Comparison of ENCODE assay signal across 20 mouse cellular contexts in genomic region chr12:80203284-80203683, GRCm38 (mm10). TPM values are rescaled to one million over a fixed set of nuclear protein-coding genes. Genes with fewer than 3 reads are reported as not detected.
DNase-seq lines count a peak whose midpoint lies in the region; ATAC-seq and TF ChIP-seq lines count a peak whose summit lies in the region.
"Had no signal": no experiment of that assay in that cellular context is flagged by ENCODE, and none has a peak within 500 bp of the region (broad histone marks: within the 10 kb centered on the region; RNA-seq: fewer than 3 reads in every experiment).

No protein-coding gene starts in this region.

- H3K9ac ChIP-seq in heart, embryonic 12.5 days, result 0 out of 2 replicates have a peak overlapping the region, but pooled peaks have one; percentile 6
- no peak overlapping the region for H3K9ac ChIP-seq in heart, embryonic 11.5 days (ENCODE audit: low read depth, low read length)
- H3K9ac ChIP-seq: embryonic facial prominence, embryonic 12.5 days; hindbrain, embryonic 15.5 days; neural tube, embryonic 12.5 days had no signal

- no peak for ATAC-seq in heart, embryonic 12.5 days (ENCODE audit: insufficient number of reproducible peaks, low FRiP score)
- no peak for ATAC-seq in heart, embryonic 11.5 days (replicated peaks; ENCODE audit: insufficient number of reproducible peaks, low FRiP score, low TSS enrichment)
- peak; percentile 11 for ATAC-seq in Patski
- ATAC-seq: CD4-positive, CD25-positive, alpha-beta regulatory T cell, adult 4 months; intestine, postnatal 0 days; midbrain, embryonic 16.5 days had no signal

- no peak overlapping the region for H3K4me3 ChIP-seq in heart, embryonic 12.5 days
- no peak overlapping the region for H3K4me3 ChIP-seq in heart, embryonic 11.5 days (ENCODE audit: low read depth, low read length)
- H3K4me3 ChIP-seq: embryonic facial prominence, embryonic 12.5 days; hindbrain, embryonic 15.5 days; neural tube, embryonic 12.5 days had no signal

- in situ Hi-C loops in Patski (cut with MboI; ENCODE audit: low pct_unique_long_range_greater_than_20kb), result loop anchor here (10.0 kb wide), 1 partner anchor 52 kb away; no protein-coding TSS in a partner anchor

- CTCF ChIA-PET in Patski (lab: Charles Lee), result no interaction called here

- H3K36me3 ChIP-seq in heart, embryonic 12.5 days, result peaks cover 73% of the 10 kb centered on the region
- H3K36me3 ChIP-seq in heart, embryonic 11.5 days (ENCODE audit: control insufficient read depth, insufficient read depth, low read length), result peaks cover 35% of the 10 kb centered on the region
- H3K36me3 ChIP-seq: hindbrain, embryonic 15.5 days had no signal

- 79% methylated on average over 4 of the region's 4 CpGs for WGBS in heart, embryonic 12.5 days
- WGBS in heart, embryonic 11.5 days (ENCODE audit: insufficient replicate concordance), result 80% methylated on average over 4 of the region's 4 CpGs

- DNase-seq in 3T3-L1 (ENCODE audit: low read depth, low spot score) (peak; percentile 33), Patski (ENCODE audit: low read depth, low spot score) (no peak), MN1 (ENCODE audit: low spot score) (no peak)
- peak; percentile 67 for DNase-seq in lung, postnatal 10 days
- no peak for DNase-seq in embryo, embryonic 11 days
- DNase-seq: adrenal gland, postnatal 25 days; cerebellum, postnatal 25 days; gastrocnemius, postnatal 25 days; left cerebral cortex, postnatal 4 days; right cerebral cortex, postnatal 25 days had no signal

- no peaks in the 10 kb centered on the region for H3K9me3 ChIP-seq in heart, embryonic 12.5 days (replicated peaks)
- H3K9me3 ChIP-seq in heart, embryonic 11.5 days (replicated peaks; ENCODE audit: control insufficient read depth, low read length), result 0 out of 2 replicates have a peak, but pooled peaks cover 4% of the 10 kb centered on the region
- H3K9me3 ChIP-seq: embryonic facial prominence, embryonic 12.5 days; hindbrain, embryonic 15.5 days had no signal

- peaks cover 40% of the 10 kb centered on the region for H3K4me1 ChIP-seq in heart, embryonic 12.5 days (replicated peaks)
- H3K4me1 ChIP-seq in heart, embryonic 11.5 days (ENCODE audit: control insufficient read depth, insufficient read depth, low read length), result peaks cover 17% of the 10 kb centered on the region

- TF ChIP-seq CTCF in Patski (IDR thresholded peaks at IDR 0.05), result no peak

- POLR2A ChIA-PET in Patski (lab: Charles Lee), result no interaction called here

- no peak overlapping the region for H3K4me2 ChIP-seq in heart, embryonic 12.5 days
- no peak overlapping the region for H3K4me2 ChIP-seq in heart, embryonic 11.5 days
- H3K4me2 ChIP-seq: embryonic facial prominence, embryonic 12.5 days; hindbrain, embryonic 15.5 days; liver, embryonic 11.5 days; neural tube, embryonic 12.5 days had no signal

- H3K27me3 ChIP-seq in heart, embryonic 12.5 days (replicated peaks), result no peaks in the 10 kb centered on the region
- no peaks in the 10 kb centered on the region for H3K27me3 ChIP-seq in heart, embryonic 11.5 days (ENCODE audit: control insufficient read depth, insufficient read depth, low read length)
- no peaks in the 10 kb centered on the region for H3K27me3 ChIP-seq in Patski
- H3K27me3 ChIP-seq: embryonic facial prominence, embryonic 12.5 days; hindbrain, embryonic 15.5 days; neural tube, embryonic 12.5 days had no signal

- H3K27ac ChIP-seq in heart, embryonic 12.5 days (ENCODE audit: poor library complexity, severe bottlenecking), result no peak overlapping the region
- no peak overlapping the region for H3K27ac ChIP-seq in heart, embryonic 11.5 days (ENCODE audit: low read depth, low read length)
- H3K27ac ChIP-seq: embryonic facial prominence, embryonic 12.5 days; hindbrain, embryonic 15.5 days; macrophage; neural tube, embryonic 12.5 days had no signal

RNA-seq across cellular contexts. Expression of gene Actn1, which starts 56.9 kb away (rescaled TPM):
- 63.6 and 65.0 TPM in 2 replicates for polyA plus RNA-seq in heart, embryonic 12.5 days (2016; fragmentation: Nextera tagmentation; extraction: Ambion mirVana)
- polyA plus RNA-seq in heart, embryonic 11.5 days (2014; fragmentation: Nextera tagmentation; extraction: Ambion mirVana), result 53.2 and 54.1 TPM in 2 replicates
- polyA plus RNA-seq in Patski (2021), result 279 TPM

Comparison
In these comparisons a context has a peak if more than half of its experiments do, and no peak if none do; other contexts are left out.
1. DNase-seq: peak in 3T3-L1 (single experiment) and lung, postnatal 10 days (single experiment); none in Patski (single experiment), MN1 (single experiment) and embryo, embryonic 11 days (single experiment).